Mouse (Mus musculus) olfactory bulb, adult 2 months (tissue): Measurements from ENCODE around the gene Yipf2. TPM values are rescaled to one million over a fixed set of nuclear protein-coding genes. Genes with fewer than 3 reads are reported as not detected.

Experiments
- H3K27ac ChIP-seq: fragments of 200-500 bp; 2 replicates; pipeline ENCODE4 v1.5.1; 2012; ENCODE audit warnings: low read depth, low read length; ENCODE audit not compliant: insufficient read depth
- H3K4me1 ChIP-seq: fragments of 200-500 bp; 2 replicates; pipeline ENCODE4 v1.6.1; 2012; ENCODE audit warnings: low read length; ENCODE audit not compliant: control insufficient read depth, insufficient read depth
- H3K4me3 ChIP-seq: fragments of 200-500 bp; 2 replicates; pipeline ENCODE4 v1.5.1; 2012; ENCODE audit warnings: mild to moderate bottlenecking, low read depth, low read length, moderate library complexity; ENCODE audit not compliant: insufficient read depth
- CTCF ChIP-seq: fragments of 200-500 bp; IDR thresholded peaks from 2 replicates; pipeline ENCODE4 v1.5.1; 2012; ENCODE audit warnings: low read depth, mild to moderate bottlenecking, low read length, moderate library complexity; ENCODE audit not compliant: insufficient read depth
- POLR2A ChIP-seq: fragments of 200-500 bp; IDR thresholded peaks from 2 replicates; pipeline ENCODE4 v1.6.1; 2012; ENCODE audit warnings: mild to moderate bottlenecking, low read depth, low read length, moderate library complexity; ENCODE audit not compliant: insufficient read depth
- WGBS: fragments of 180-500 bp; shearing (Covaris S2); methylation state at CpG from one replicate; pipeline ENCODE4 v1.1.7; 2018; 5-methylcytosine and 5-hydroxymethylcytosine counted together
- polyA plus RNA-seq: library from polyadenylated mRNA; stranded (reverse); fragments of >200 nt; gene quantifications from 2 replicates; pipeline ENCODE4 v1.2.4, GENCODE M21; 2012; ENCODE audit warnings: low replicate concordance; ENCODE audit not compliant: missing spikeins, insufficient read depth, insufficient read length

Yipf2 gene
- polyA plus RNA-seq, 1 experiment: not detected

DNA sequence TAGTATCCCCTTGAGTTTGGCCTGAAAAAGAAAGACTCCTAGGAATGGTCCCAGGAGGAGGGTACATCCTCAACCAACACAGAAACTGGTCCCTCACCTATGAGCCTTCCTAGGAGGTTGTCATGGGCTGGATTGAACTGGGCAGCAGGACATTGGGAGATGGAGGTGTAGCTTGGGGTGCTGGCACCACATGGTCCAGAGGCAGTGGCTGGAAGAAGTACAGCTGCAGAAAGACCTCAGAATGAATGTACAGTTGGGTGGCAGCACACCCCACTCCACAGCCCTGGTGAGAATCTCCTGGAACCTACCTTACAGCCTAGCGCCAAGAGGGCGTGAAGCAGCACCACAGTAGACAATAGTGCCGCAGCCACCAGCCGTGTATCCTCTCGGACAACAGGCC lies 3.1 kb downstream of the Yipf2 start:
- 82% methylated on average over 5 of the region's 5 CpGs for WGBS
- peaks cover 14% of the 10 kb centered on the region for H3K4me1 ChIP-seq
- no peak overlapping the region for H3K27ac ChIP-seq
- no peak overlapping the region for H3K4me3 ChIP-seq
- TF ChIP-seq CTCF (no peak), POLR2A (no peak)

DNA sequence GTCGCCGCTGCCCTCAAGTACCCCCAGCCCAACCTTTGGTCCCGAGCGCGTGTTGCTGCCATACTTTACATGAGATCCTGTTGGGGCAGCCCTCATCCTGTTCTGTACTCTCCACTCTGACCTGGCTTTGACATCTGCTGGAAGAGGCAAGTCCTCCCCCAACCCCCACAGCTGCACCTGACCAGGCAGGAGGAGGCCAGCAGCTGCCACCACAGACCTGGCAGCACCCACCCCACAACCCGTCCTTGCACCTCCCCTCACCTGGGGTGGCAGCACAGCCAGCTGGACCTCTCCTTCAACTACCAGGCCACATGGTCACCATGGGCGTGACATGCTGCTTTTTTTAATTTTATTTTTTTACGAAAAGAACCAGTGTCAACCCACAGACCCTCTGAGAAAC lies 4.3 kb downstream of the Yipf2 start:
- Histone ChIP-seq H3K4me3 (no peak overlapping the region), H3K4me1 (peaks cover 10% of the 10 kb centered on the region), H3K27ac (no peak overlapping the region)
- TF ChIP-seq POLR2A (no peak), CTCF (no peak)
- WGBS: 87% methylated on average over 8 of the region's 8 CpGs

DNA sequence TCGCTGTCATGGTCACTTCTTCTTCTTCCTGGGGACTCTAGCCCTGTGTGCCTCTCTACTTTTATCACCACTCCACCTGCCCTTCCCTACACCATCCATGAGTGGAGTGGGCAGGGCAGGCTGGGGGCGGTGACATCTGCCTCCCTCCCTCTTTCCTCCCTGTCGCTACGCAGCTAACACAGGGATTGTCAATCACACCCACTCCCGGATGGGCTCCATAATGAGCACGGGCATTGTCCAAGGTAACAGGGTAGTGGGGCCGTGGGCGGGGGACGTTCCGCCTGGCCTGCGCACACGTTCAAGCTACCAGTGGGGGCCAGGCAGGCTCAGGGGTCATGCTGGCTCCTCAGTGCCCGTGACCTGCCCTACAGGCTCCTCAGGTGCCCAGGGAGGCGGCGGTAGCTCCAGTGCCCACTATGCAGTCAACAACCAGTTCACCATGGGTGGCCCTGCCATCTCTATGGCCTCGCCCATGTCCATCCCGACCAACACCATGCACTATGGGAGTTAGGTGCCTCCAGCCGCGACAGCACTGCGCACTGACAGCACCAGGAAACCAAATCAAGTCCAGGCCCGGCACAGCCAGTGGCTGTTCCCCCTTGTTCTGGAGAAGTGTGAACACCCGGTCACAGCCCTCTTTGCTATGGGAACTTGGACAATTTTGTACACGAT lies 4.8 kb downstream of the Yipf2 start:
- Histone ChIP-seq H3K27ac (no peak overlapping the region), H3K4me1 (peaks cover 10% of the 10 kb centered on the region; the same call in 1 of the 2 replicates), H3K4me3 (no peak overlapping the region)
- no peak for TF ChIP-seq POLR2A
- TF ChIP-seq CTCF: no peak
- 78% methylated on average over 23 of the region's 23 CpGs for WGBS

DNA sequence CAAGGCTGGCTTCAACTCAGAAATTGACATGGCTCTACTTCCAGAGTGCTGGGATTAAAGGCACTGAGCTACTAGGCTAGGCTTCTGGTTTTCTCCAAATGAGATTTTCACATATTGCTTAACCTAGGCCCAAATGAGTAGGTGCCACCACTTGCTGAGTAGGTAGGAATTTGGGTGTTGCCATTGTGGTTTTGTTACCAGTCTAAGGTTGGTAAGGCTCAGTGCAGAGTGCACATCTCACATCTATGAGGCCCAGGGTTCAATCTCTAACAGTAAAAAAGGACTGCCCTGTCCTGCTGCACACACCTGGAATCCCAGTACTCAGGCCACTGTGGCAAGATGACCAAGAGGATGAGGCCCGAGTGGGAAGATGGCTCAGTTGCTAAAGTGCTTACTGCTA lies 7.2 kb downstream of the Yipf2 start:
- WGBS: 88% methylated on average over 1 of the region's 1 CpGs
- no peak overlapping the region for H3K4me3 ChIP-seq
- TF ChIP-seq POLR2A: no peak
- no peak for TF ChIP-seq CTCF

DNA sequence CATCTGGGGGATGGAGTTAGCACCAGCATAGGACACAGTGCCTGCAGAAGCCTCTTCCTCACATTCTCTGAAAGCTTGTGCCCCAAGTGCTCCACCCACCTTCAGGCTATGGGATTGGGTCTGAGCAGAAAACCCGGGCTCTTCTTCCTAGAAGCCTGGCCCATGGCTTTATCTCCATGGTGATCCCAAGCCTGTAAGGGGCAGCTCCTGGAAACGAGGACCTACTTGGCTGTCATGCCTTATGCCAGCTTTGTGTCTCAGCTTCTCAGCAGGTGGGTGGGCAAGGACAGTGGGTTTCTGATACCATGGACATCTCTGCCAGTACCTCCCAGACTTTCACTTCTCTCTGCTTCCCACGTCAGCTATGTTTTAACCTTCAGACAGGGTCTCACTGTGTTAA lies 14.4 kb downstream of the Yipf2 start:
- Histone ChIP-seq H3K4me3 (no peak overlapping the region), H3K27ac (no peak overlapping the region), H3K4me1 (no peaks in the 10 kb centered on the region)
- 48% methylated on average over 3 of the region's 3 CpGs for WGBS
- TF ChIP-seq CTCF (no peak), POLR2A (no peak)

More for the DNA sequence above, 7.2 kb downstream of the Yipf2 start:
- H3K27ac ChIP-seq: no peak overlapping the region
- peaks cover 8% of the 10 kb centered on the region; the same call in 1 of the 2 replicates for H3K4me1 ChIP-seq

DNA sequence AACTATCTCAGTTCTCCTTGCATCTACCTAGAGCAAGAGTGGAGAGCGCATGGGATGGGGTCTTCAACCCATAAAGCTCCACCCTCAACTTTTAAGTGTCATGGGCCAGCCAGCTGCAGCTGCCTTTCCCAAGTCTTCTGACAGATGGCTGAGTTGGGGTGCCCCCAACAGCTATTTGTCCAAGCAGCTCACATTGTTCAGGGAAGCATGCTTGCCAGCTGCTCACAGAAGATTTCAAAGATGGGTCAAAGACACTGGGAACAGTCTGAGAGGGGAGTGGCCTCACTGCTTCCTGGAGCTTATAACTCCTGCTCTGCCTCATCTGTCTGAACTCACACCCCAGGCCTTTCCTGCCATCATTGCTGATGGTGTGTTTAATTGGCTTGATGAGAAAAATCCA lies 16.3 kb downstream of the Yipf2 start:
- no peaks in the 10 kb centered on the region for H3K4me1 ChIP-seq
- TF ChIP-seq CTCF (no peak), POLR2A (no peak)
- H3K4me3 ChIP-seq: no peak overlapping the region
- no peak overlapping the region for H3K27ac ChIP-seq
- 92% methylated on average over 1 of the region's 1 CpGs for WGBS

DNA sequence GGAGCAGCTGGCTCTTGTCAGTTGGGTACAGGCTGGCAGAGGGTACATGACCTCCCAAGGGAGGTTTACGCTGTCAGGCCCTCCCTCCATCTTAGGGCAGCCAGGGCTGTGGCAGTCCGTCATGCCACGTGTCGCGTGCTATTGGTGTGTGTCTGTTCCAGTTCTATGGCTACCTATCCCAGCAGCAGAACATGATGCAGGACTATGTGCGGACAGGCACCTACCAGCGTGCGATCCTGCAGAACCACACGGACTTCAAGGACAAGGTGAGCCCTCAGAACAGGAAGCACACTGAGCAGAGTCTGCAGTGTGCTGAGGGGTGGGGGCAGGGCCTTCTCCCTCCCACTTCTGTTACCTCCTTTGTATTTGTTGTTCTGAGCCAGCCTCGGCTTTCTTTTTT lies 17.4 kb downstream of the Yipf2 start:
- WGBS: 96% methylated on average over 10 of the region's 10 CpGs
- H3K4me3 ChIP-seq: no peak overlapping the region
- H3K27ac ChIP-seq: no peak overlapping the region
- no peaks in the 10 kb centered on the region for H3K4me1 ChIP-seq
- TF ChIP-seq CTCF (no peak), POLR2A (no peak)

DNA sequence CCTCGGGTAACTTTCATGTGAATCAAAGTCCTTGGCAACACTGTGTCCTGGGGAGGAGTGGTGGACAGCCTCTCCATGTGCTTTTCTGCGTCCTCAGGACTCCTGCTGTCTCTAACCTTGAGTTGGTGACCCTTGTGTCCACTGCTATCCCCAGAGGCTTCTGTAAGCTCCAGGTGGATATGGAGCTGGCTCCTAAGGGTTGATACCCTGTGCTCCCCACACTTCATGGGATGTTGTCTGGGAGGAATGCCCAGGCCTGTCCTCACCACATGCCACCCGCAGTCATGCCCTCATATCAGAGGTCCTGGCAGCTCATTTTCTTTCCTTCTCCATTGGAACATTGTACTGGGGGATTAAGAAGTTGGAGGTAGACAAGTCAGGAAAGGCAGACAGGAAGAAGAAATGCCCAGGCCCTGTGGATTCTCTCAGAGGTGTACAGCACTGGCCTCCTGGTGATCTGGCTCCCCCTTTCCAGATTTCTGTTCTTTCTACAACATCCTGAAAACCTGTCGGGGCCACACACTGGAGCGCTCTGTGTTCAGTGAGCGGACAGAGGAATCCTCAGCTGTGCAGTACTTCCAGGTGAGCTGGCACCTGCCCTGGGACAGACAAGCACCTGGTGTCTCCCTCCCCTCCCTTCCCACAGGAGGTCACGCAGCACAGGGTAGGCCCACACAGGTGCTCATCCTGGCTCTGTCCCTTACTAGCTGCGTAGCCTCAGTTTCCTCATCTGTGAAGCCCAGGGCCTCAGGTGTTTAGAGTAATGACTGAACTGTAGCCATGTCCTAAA lies 18.4 kb downstream of the Yipf2 start:
- Histone ChIP-seq H3K27ac (no peak overlapping the region), H3K4me1 (no peaks in the 10 kb centered on the region), H3K4me3 (no peak overlapping the region)
- 94% methylated on average over 8 of the region's 8 CpGs for WGBS
- TF ChIP-seq CTCF (no peak), POLR2A (no peak)

DNA sequence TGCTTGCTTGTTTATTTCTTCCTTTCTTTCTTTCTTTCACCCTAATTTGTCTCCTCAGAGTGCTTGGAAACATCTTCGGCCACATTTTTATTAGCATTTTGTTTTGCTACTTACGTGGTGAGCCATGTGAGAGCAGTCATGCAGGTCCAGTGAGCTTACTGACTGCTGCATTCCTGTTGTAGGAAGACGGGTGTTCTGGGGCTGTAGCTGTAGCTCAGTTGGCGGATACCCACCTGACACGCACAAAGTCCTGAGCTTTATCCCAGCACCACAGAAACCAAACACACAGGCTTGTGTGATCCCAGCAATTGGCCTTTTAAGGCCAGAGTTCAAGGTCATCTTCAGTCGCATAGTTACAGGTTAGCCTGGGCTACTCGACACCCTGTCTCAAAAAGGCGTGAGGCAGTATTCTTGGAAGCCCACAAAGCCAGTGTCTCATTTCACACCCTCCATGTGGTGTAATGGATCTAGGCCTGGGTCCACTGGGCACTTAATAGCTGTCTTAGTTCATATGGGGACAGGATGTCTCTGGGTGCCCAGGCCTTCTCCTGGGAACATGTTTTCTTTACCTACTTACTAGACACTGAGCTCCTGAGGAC lies 23.9 kb downstream of the Yipf2 start:
- H3K27ac ChIP-seq: no peak overlapping the region
- H3K4me3 ChIP-seq: no peak overlapping the region
- WGBS: 85% methylated on average over 8 of the region's 8 CpGs
- peaks cover 3% of the 10 kb centered on the region for H3K4me1 ChIP-seq
- TF ChIP-seq CTCF (no peak), POLR2A (no peak)
